Mouse (Mus musculus): Measurements from ENCODE around the gene Adgrd1. TPM values are rescaled to one million over a fixed set of nuclear protein-coding genes. Genes with fewer than 3 reads are reported as not detected.

The Adgrd1 gene
- total and polyA plus RNA-seq, 3 experiments, result 0.27 to 0.56 TPM; not detected in 1

DNA sequence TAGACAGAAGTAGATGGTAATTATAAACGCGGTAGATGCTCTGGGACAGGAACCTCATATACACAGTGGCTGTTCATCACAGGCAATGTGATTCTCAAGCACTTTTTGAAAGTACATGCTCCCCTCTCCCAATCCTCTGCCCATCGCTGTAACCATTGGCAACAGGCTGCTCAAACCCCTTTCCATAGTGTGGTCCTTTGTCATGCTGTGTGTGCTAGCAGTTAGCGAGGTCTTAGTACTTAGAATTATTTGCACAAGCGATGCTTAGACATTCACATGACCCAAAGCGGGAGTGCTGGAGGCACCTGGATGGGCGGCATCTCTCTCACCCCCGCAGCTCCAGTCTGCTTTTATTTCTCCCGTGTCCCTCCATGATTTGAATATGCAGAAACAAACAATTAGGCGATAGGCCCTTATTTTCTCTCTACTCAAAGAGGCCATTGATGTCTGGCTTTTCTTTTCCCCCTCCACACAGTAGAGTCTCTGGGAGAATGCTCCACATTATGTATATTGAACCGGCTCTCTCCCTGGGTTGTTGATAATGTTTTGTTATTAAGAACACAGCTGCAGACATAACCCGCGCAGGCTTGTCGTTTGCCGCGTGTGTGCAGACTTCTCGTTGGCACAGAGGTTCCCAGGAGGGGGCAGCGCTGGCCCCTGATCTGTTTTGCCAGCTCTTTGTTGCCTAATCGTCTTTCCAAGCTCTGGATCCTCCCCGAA is 43.8 kb upstream of the Adgrd1 start:
- DNase-seq (ENCODE audit: low read depth, low spot score), result no peak
- Histone ChIP-seq H3K4me3 (ENCODE audit: control insufficient read depth in 1 of 2, insufficient read depth in 1 of 2, low read depth in 2 of 2, low read length in 2 of 2) (no peak overlapping the region), H3K36me3 (ENCODE audit: control insufficient read depth in 1 of 2, insufficient read depth in 2 of 2, low read length in 2 of 2) (no peaks in the 10 kb centered on the region), H3K9ac (ENCODE audit: control insufficient read depth, low read depth, low read length, poor library complexity, severe bottlenecking) (no peak overlapping the region), H3K27me3 (ENCODE audit: control insufficient read depth in 1 of 2, insufficient read depth in 2 of 2, low read length in 2 of 2) (no peaks in the 10 kb centered on the region; a peak in 2 of 4 replicates), H3K4me1 (ENCODE audit: control insufficient read depth in 1 of 2, insufficient read depth in 2 of 2, low read length in 2 of 2) (0 out of 4 replicates have a peak, but pooled peaks cover 0 to 3% of the 10 kb centered on the region in 2 experiments), H3K79me2 (ENCODE audit: control insufficient read depth, insufficient read depth, low read length, poor library complexity) (no peaks in the 10 kb centered on the region), H3K27ac (ENCODE audit: control insufficient read depth, low read depth, low read length) (no peak overlapping the region), H3K9me3 (replicated peaks; ENCODE audit: insufficient read depth, low read length) (no peaks in the 10 kb centered on the region)
- TF ChIP-seq ELF1 (IDR thresholded peaks at IDR 0.05; ENCODE audit: low read depth, low read length) (no peak), NRF1 (IDR thresholded peaks at IDR 0.05; ENCODE audit: insufficient read depth, low read depth, low read length, poor library complexity, severe bottlenecking) (no peak), USF1 (IDR thresholded peaks at IDR 0.05; ENCODE audit: low read depth, low read length) (no peak), MAFK (IDR thresholded peaks at IDR 0.05; ENCODE audit: borderline replicate concordance, low read depth, low read length) (no peak), KAT2A (conservative IDR thresholded peaks at IDR 0.05; ENCODE audit: low read depth, low read length) (no peak), POLR2AphosphoS2 (IDR thresholded peaks at IDR 0.05; ENCODE audit: low read length) (no peak), SIN3A (IDR thresholded peaks at IDR 0.05; ENCODE audit: low read length) (no peak), SMC3 (IDR thresholded peaks at IDR 0.05; ENCODE audit: low read depth, low read length) (no peak)

DNA sequence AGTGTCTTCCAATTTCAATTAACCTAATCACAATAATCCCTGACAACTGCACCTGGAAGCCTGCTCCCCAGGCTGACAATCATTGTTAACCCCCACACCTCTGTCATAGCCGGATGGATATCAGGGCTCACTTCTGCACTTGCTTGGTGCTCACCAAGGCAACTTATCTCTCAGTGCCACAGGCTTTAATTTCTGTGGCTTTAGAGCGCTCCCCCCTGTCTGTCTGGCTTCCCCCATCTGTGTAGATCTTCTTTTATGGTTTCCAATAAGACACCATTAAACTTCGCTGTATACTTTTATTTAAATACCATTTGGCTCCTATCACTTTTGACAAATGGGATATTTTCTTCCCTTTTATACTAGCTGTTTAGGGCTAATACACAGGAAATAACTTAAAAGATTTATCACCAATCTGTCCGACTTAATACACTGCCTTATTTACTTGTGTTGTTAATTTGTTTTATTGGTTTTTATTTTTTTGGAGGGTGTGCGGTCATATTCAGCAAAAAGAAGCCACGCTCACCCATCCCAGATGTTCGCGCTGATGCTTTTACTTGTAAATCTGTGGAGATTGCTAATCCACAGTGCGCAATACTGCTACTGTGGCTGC is 41.8 kb upstream of the Adgrd1 start:
- H3K9me3 ChIP-seq (replicated peaks; ENCODE audit: insufficient read depth, low read length), result no peaks in the 10 kb centered on the region
- no peaks in the 10 kb centered on the region for H3K79me2 ChIP-seq (ENCODE audit: control insufficient read depth, insufficient read depth, low read length, poor library complexity)
- TF ChIP-seq USF1 (IDR thresholded peaks at IDR 0.05; ENCODE audit: low read depth, low read length), result no peak
- TF ChIP-seq GATA1 (IDR thresholded peaks at IDR 0.05; ENCODE audit: low read depth, low read length), result 0 out of 2 replicates have a peak, but pooled peaks have one; percentile 11
- TF ChIP-seq TAL1 (IDR thresholded peaks at IDR 0.05; ENCODE audit: low read length), result peak; percentile 4; the same call in 1 of the 2 replicates
- no peak overlapping the region for H3K4me3 ChIP-seq (ENCODE audit: control insufficient read depth in 1 of 2, insufficient read depth in 1 of 2, low read depth in 2 of 2, low read length in 2 of 2)
- H3K27me3 ChIP-seq (ENCODE audit: control insufficient read depth in 1 of 2, insufficient read depth in 2 of 2, low read length in 2 of 2), result no peaks in the 10 kb centered on the region; a peak in 2 of 4 replicates
- no peaks in the 10 kb centered on the region for H3K36me3 ChIP-seq (ENCODE audit: control insufficient read depth in 1 of 2, insufficient read depth in 2 of 2, low read length in 2 of 2)
- H3K4me1 ChIP-seq (ENCODE audit: control insufficient read depth in 1 of 2, insufficient read depth in 2 of 2, low read length in 2 of 2), result 0 out of 4 replicates have a peak, but pooled peaks cover 0 to 3% of the 10 kb centered on the region in 2 experiments
- H3K27ac ChIP-seq (ENCODE audit: control insufficient read depth, low read depth, low read length), result no peak overlapping the region
- peak; percentile 36 for DNase-seq (ENCODE audit: low read depth, low spot score)
- H3K9ac ChIP-seq (ENCODE audit: control insufficient read depth, low read depth, low read length, poor library complexity, severe bottlenecking), result no peak overlapping the region

DNA sequence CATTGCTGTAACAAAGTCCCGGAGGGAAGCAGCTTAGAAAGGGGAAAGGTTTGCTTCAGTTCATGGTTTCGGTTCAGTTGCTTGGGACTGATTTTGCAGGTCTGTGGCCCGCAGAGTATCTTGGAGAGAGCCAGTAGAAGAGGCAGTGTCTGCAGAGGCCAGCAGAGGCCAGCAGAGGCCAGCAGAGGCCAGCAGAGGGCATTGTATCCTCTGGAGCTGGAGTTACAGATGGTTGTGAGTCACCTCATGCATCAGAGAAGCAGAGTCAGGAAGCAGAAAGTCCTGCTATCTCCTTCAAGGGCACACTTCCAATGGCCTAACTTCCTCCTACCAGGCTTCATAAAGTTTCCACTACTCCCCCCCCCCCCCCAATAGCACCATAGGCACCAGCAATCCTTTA is 37.4 kb upstream of the Adgrd1 start:
- no peaks in the 10 kb centered on the region; a peak in 2 of 4 replicates for H3K27me3 ChIP-seq (ENCODE audit: control insufficient read depth in 1 of 2, insufficient read depth in 2 of 2, low read length in 2 of 2)
- peak; percentile 34 to 70 (median 60); a peak in 5 of 6 replicates for TF ChIP-seq CTCF (IDR thresholded peaks at IDR 0.05 in 2 of 3, conservative IDR thresholded peaks at IDR 0.05 in 1 of 3; ENCODE audit: control insufficient read depth in 1 of 3, insufficient read depth in 1 of 3, low read depth in 2 of 3, low read length in 3 of 3, poor library complexity in 1 of 3, severe bottlenecking in 1 of 3)
- TF ChIP-seq MYC (IDR thresholded peaks at IDR 0.05; ENCODE audit: low read depth, low read length), result no peak
- peak; percentile 48 for TF ChIP-seq SMC3 (IDR thresholded peaks at IDR 0.05; ENCODE audit: low read depth, low read length)
- TF ChIP-seq TAL1 (IDR thresholded peaks at IDR 0.05; ENCODE audit: low read length), result no peak
- TF ChIP-seq MYB (IDR thresholded peaks at IDR 0.05; ENCODE audit: low read depth, low read length), result no peak
- TF ChIP-seq RAD21 (IDR thresholded peaks at IDR 0.05; ENCODE audit: low read depth, low read length), result peak; percentile 59
- TF ChIP-seq JUND (IDR thresholded peaks at IDR 0.05; ENCODE audit: low read depth, low read length), result no peak
- no peak for TF ChIP-seq GATA1 (IDR thresholded peaks at IDR 0.05; ENCODE audit: low read depth, low read length)
- no peak for TF ChIP-seq POLR2AphosphoS5 (IDR thresholded peaks at IDR 0.05; ENCODE audit: borderline replicate concordance, low read depth, low read length)
- TF ChIP-seq TBP (IDR thresholded peaks at IDR 0.05; ENCODE audit: low read depth, low read length), result no peak
- no peak for TF ChIP-seq USF1 (IDR thresholded peaks at IDR 0.05; ENCODE audit: low read depth, low read length)
- no peak for TF ChIP-seq MAZ (IDR thresholded peaks at IDR 0.05; ENCODE audit: low read depth, low read length)

More for the DNA sequence above, 37.4 kb upstream of the Adgrd1 start:
- Histone ChIP-seq H3K79me2 (ENCODE audit: control insufficient read depth, insufficient read depth, low read length, poor library complexity) (no peaks in the 10 kb centered on the region), H3K9me3 (replicated peaks; ENCODE audit: insufficient read depth, low read length) (no peaks in the 10 kb centered on the region), H3K4me3 (ENCODE audit: control insufficient read depth in 1 of 2, insufficient read depth in 1 of 2, low read depth in 2 of 2, low read length in 2 of 2) (no peak overlapping the region), H3K9ac (ENCODE audit: control insufficient read depth, low read depth, low read length, poor library complexity, severe bottlenecking) (no peak overlapping the region), H3K27ac (ENCODE audit: control insufficient read depth, low read depth, low read length) (no peak overlapping the region), H3K36me3 (ENCODE audit: control insufficient read depth in 1 of 2, insufficient read depth in 2 of 2, low read length in 2 of 2) (peaks cover 0 to 4% of the 10 kb centered on the region in 2 experiments; a peak in 1 of 4 replicates), H3K4me1 (ENCODE audit: control insufficient read depth in 1 of 2, insufficient read depth in 2 of 2, low read length in 2 of 2) (peaks cover 3 to 5% of the 10 kb centered on the region in 2 experiments; a peak in 2 of 4 replicates)
- DNase-seq (ENCODE audit: low read depth, low spot score), result peak; percentile 68

Measured in MEL (cell line).